Mouse (Mus musculus): Measurements from ENCODE around the gene Elmo2. TPM values are rescaled to one million over a fixed set of nuclear protein-coding genes. Genes with fewer than 3 reads are reported as not detected.

Gene Elmo2
- polyA plus RNA-seq (2015; fragmentation: Nextera tagmentation; extraction: Ambion mirVana) = 90.8 and 91.6 TPM in 2 replicates

DNA sequence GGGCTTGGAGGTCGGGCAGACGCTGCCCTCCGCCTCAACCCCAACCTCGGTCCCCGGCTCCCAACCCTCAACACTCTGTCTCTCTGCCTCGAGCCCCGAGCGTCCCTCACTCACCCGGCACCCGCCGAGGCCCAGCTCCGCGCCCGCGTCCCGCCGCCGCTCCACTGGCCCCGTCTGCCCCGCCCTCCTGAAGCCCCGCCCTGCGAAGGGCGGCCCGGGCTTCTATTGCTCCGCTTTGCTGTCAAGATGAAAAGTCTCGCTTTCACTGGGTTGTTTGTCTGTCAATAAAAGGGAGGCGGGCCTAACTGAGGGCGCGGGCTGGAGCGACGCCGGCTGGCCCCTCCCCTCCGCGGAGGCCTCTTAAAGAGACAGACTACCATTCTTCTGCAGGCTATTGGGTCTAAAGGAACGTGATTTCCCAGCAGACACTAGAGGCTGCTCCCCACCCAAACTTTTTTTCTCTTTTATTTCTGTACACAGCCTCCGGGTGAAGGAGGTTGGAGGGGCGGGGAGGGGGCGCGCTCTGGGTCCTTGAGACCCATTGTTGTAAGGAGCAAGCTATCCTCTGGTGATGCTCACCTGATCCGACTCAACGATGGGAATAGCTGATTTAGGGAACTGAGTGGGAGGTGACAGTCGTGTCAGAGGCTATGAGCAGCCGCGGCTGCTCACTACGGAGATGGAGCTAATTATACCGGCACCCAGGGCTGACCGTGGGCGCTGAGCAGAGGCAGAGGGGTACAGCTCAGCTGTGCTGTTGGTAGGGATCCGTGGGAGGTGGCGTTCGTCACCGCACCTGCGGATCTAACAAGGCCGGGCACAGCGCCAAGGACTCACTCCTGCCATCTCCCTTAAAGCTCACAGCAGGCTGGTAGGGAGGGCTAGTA, at the start of gene Elmo2:
TSS of gene Elmo2 (minus strand) at position 176 of the 887 bp plus-strand sequence.
- peak within 1 kb of the TSS; percentile 96 for H3K27ac ChIP-seq
- H3K36me3 ChIP-seq = no peaks in the 10 kb centered on the region
- peak within 1 kb of the TSS; percentile 97 for H3K9ac ChIP-seq
- WGBS = under 1% methylated on average over 53 of the region's 55 CpGs
- peaks cover 59% of the 10 kb centered on the region for H3K4me1 ChIP-seq (replicated peaks)
- H3K27me3 ChIP-seq = peaks cover 13% of the 10 kb centered on the region
- ATAC-seq (ENCODE audit: low FRiP score) = peak; percentile 98
- peak within 1 kb of the TSS; percentile 97 for H3K4me3 ChIP-seq
- H3K9me3 ChIP-seq = no peaks in the 10 kb centered on the region
- H3K4me2 ChIP-seq = peak within 1 kb of the TSS; percentile 97

DNA sequence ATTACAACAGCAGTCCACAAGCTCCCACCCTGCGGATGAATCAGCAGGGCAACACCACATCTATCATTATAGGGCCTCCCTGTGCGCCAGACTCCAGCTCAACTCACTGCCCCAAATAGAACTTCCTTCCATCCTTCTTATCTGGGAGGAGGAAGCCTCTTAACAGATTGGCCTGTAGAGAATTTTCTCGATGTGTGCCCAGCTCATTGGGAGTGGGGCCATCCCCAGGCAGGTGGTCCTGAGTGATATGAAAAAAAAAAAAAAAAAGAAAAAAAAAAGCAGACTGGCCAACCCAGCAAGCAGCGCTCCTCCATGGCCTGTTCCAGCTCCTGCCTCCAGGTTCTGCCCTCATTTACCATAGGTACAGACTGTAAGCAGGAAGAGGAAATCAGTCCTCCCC, 49.7 kb upstream of the Elmo2 start:
- no peak for ATAC-seq (ENCODE audit: low FRiP score)
- H3K27me3 ChIP-seq = no peaks in the 10 kb centered on the region
- no peak overlapping the region for H3K4me3 ChIP-seq
- H3K4me1 ChIP-seq (replicated peaks) = peaks cover 18% of the 10 kb centered on the region
- no peak overlapping the region for H3K4me2 ChIP-seq
- WGBS = 70% methylated on average over 4 of the region's 4 CpGs
- peaks cover 7% of the 10 kb centered on the region for H3K9me3 ChIP-seq
- H3K27ac ChIP-seq = no peak overlapping the region
- no peak overlapping the region; the same call in 1 of the 2 replicates for H3K9ac ChIP-seq
- peaks cover 65% of the 10 kb centered on the region for H3K36me3 ChIP-seq

DNA sequence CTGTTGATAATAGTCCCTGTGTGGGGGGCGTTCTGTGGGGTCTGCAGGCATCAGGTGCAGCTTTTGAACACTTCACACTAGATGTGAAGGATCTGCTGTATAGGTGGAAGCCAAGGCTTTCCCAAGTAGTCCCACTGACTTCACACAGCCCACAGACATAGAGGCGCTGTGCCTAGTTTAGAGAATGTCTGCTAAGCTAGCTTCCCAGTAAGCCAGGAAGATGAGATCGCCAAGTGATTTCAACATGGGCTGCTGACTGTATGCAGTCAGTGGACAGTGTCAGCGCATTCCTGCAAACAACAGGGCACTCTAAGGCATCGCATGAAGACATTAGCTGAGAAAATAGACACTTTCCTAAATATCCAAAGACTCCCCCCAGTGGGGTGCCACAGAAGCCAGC, 49.2 kb upstream of the Elmo2 start:
- WGBS = 76% methylated on average over 5 of the region's 5 CpGs
- Histone ChIP-seq H3K27ac (no peak overlapping the region), H3K4me1 (replicated peaks) (peaks cover 18% of the 10 kb centered on the region), H3K27me3 (no peaks in the 10 kb centered on the region), H3K36me3 (peaks cover 60% of the 10 kb centered on the region), H3K9ac (no peak overlapping the region; the same call in 1 of the 2 replicates), H3K4me3 (no peak overlapping the region), H3K4me2 (no peak overlapping the region), H3K9me3 (peaks cover 2% of the 10 kb centered on the region; the same call in 1 of the 2 replicates)
- ATAC-seq (ENCODE audit: low FRiP score) = no peak

DNA sequence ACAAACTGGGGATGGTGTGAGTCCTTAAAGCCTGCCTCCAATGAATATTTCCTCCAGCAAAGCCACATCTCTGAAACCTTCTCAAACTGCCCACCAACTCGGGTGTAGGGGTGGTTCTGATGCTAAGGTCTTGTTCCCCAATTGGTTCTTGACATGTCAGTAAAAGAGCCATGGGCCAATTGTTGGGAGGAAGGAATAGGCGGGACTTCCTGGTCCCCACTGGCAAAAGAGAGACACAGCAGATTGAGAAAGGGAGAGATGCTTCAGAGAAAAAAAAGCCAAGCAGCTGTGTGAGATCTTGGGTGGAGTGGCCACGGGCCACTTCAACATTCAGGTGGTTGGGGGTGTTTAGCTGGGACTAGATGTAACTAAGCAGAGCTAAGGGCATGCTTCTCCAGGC, 44.8 kb upstream of the Elmo2 start:
- H3K4me1 ChIP-seq (replicated peaks) = peaks cover 22% of the 10 kb centered on the region
- H3K4me2 ChIP-seq = peak overlapping the region; percentile 33; the same call in 1 of the 2 replicates
- H3K27ac ChIP-seq = no peak overlapping the region; the same call in 1 of the 2 replicates
- no peak overlapping the region for H3K4me3 ChIP-seq
- no peaks in the 10 kb centered on the region for H3K9me3 ChIP-seq
- 26% methylated on average over 3 of the region's 3 CpGs for WGBS
- peaks cover 19% of the 10 kb centered on the region for H3K36me3 ChIP-seq
- ATAC-seq (ENCODE audit: low FRiP score) = no peak
- H3K9ac ChIP-seq = no peak overlapping the region
- H3K27me3 ChIP-seq = no peaks in the 10 kb centered on the region

DNA sequence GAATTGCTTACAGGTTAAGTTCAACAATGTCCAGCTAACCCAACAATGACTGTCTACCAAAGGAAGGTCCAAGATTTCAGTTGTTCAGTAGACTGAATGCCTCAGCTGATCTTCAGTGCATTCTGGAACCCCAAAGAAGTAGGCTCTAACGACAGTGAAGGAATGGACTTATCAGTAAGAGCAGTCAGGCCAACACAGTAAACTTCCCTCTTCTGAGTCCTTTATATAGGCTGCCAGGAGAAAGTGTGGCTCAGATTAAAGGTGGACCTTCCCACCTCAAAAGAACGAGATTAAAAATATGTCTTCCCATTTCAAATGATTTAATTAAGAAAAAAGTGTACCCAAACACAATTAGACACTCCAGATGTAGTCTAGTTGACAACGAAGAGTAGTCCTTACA, 44.1 kb upstream of the Elmo2 start:
- no peak overlapping the region for H3K4me3 ChIP-seq
- H3K27me3 ChIP-seq = no peaks in the 10 kb centered on the region
- 83% methylated on average over 3 of the region's 3 CpGs for WGBS
- H3K27ac ChIP-seq = no peak overlapping the region
- peaks cover 12% of the 10 kb centered on the region for H3K36me3 ChIP-seq
- no peak overlapping the region for H3K9ac ChIP-seq
- no peak overlapping the region for H3K4me2 ChIP-seq
- ATAC-seq (ENCODE audit: low FRiP score) = no peak
- H3K9me3 ChIP-seq = no peaks in the 10 kb centered on the region
- H3K4me1 ChIP-seq (replicated peaks) = peaks cover 22% of the 10 kb centered on the region

DNA sequence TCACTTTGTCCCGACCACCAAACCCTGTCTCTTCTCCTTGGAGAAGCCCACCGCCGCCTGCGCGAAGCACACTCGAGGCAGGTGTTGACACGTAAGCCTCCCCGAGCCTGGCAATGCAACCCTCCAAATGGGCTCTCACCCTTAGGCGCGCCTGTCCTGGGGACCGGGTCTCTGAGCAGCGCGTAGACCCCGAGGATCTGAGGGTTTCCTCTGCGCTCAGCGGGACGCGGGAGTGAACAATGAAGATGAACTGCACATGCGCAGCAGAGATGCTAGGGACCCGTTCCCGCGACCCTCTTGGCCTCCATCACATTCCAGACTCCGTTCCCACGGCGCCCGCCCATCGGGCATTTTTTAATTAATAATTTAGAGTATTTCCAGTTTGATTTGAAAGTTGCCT, 42.2 kb upstream of the Elmo2 start, which contains the start of gene Zfp663:
TSS of gene Zfp663 (minus strand) at position 234 of the 400 bp plus-strand sequence.
- Histone ChIP-seq H3K4me2 (peak within 1 kb of the TSS; percentile 86), H3K4me1 (replicated peaks) (peaks cover 30% of the 10 kb centered on the region), H3K27me3 (0 out of 2 replicates have a peak, but pooled peaks cover 6% of the 10 kb centered on the region), H3K9me3 (no peaks in the 10 kb centered on the region), H3K9ac (peak within 1 kb of the TSS; percentile 77), H3K27ac (peak within 1 kb of the TSS; percentile 90), H3K4me3 (peak within 1 kb of the TSS; percentile 57), H3K36me3 (no peaks in the 10 kb centered on the region)
- peak; percentile 49; the same call in 1 of the 2 replicates for ATAC-seq (ENCODE audit: low FRiP score)
- WGBS = under 1% methylated on average over 27 of the region's 27 CpGs

DNA sequence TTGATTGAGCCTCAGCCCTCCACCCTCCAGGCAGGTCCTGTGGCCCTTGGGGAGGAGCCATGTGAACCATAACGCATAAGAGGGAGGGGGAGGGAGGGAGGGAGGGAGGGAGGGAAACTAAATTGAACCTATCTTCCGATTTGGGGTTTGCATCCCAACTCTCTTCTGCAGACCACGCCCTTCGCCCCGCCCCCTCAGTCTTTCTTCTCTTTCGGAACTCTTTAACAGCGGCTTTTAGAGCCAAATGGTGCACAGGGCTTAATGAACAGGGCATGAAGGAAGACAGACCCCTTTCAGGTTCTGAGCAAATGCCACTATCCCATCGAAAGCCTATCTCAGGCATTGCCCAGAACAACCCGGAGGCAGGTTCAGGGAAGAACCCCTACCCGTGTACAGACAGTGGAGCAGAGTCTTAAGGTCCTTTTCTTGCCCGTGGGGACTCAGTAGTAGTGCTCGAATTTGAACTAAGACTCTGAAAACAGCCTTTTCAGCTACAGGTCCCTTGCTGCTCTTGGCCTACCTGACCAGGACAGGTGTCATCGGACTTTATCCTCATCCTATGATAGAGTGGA, 41.7 kb upstream of the Elmo2 start:
- Histone ChIP-seq H3K9ac (peak overlapping the region; percentile 77), H3K4me3 (peak overlapping the region; percentile 57), H3K27ac (peak overlapping the region; percentile 90), H3K4me1 (replicated peaks) (peaks cover 28% of the 10 kb centered on the region), H3K4me2 (peak overlapping the region; percentile 86), H3K27me3 (0 out of 2 replicates have a peak, but pooled peaks cover 8% of the 10 kb centered on the region), H3K9me3 (no peaks in the 10 kb centered on the region), H3K36me3 (no peaks in the 10 kb centered on the region)
- ATAC-seq (ENCODE audit: low FRiP score) = 0 out of 2 replicates have a peak, but pooled peaks have one; percentile 34
- 2% methylated on average over 13 of the region's 13 CpGs for WGBS

DNA sequence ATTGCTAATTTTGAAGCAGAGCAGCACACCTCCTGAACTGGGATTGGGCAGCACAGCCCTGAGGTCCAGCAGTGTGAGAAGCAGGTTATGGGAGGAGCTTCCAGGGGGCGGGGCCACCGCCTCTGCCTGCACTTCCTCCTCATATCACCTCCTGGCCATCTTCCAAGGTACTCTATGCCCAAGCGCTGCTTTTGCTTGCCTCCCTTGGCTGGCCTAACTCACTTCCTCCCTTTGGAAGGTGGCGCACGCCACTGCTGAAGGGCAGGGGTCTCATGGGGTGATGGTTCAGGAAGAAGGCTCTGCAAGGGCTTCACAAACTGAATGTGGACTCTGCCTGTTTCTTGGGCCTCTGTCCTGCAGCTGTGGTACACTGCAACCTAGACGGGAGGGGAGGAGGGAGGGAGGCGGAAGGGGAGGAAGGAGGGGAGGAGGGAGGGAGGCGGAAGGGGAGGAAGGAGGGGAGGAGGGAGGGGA, 40.8 kb upstream of the Elmo2 start:
- Histone ChIP-seq H3K4me3 (0 out of 2 replicates have a peak overlapping the region, but pooled peaks have one; percentile 57), H3K9me3 (no peaks in the 10 kb centered on the region), H3K9ac (peak overlapping the region; percentile 31; the same call in 1 of the 2 replicates), H3K4me2 (peak overlapping the region; percentile 86), H3K27me3 (peaks cover 15% of the 10 kb centered on the region; the same call in 1 of the 2 replicates), H3K27ac (no peak overlapping the region), H3K4me1 (replicated peaks) (peaks cover 28% of the 10 kb centered on the region), H3K36me3 (no peaks in the 10 kb centered on the region)
- ATAC-seq (ENCODE audit: low FRiP score) = no peak
- WGBS = 7% methylated on average over 6 of the region's 8 CpGs

DNA sequence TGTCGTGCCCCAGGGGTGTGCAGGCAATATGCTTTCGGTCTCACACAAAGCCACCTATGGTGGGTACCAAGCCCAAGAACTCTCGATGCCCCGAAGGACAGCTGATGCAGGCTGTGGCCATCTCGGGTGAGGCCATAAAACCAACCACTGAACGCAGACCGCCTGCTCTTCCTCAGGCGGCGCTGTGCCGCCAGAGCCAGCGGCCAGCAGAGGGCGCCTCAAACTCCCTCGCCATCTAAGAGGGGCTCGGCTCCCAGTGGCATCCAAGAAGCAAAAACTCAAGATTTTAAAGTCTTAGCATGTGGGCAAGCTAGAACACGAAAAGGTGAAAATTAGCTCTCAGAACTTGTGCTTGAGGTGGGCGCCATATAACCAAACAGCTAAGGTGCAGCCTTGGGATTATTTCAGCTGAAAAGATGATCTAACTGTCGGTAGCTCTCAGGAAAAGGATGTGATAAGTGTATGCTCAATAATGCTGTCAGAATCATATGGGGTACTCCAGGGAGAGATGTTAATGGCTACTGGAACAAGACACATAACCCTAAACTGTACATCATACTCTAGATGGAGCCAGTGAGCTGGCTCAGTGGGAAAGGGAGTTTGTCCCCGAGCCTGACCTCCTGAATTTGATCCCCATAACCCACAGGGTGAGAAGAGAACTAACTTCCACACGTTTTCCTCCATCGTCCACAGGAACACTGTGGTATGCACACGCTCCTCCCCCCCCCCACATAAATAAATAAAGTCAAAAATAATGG, 38.2 kb upstream of the Elmo2 start:
- H3K4me2 ChIP-seq = peak overlapping the region; percentile 35; the same call in 1 of the 2 replicates
- no peak for ATAC-seq (ENCODE audit: low FRiP score)
- peaks cover 19% of the 10 kb centered on the region; the same call in 1 of the 2 replicates for H3K27me3 ChIP-seq
- peaks cover 2% of the 10 kb centered on the region; the same call in 1 of the 2 replicates for H3K36me3 ChIP-seq
- WGBS = 15% methylated on average over 21 of the region's 21 CpGs
- no peak overlapping the region for H3K27ac ChIP-seq
- H3K4me3 ChIP-seq = no peak overlapping the region
- peaks cover 28% of the 10 kb centered on the region for H3K4me1 ChIP-seq (replicated peaks)
- no peaks in the 10 kb centered on the region for H3K9me3 ChIP-seq
- H3K9ac ChIP-seq = no peak overlapping the region; the same call in 1 of the 2 replicates

DNA sequence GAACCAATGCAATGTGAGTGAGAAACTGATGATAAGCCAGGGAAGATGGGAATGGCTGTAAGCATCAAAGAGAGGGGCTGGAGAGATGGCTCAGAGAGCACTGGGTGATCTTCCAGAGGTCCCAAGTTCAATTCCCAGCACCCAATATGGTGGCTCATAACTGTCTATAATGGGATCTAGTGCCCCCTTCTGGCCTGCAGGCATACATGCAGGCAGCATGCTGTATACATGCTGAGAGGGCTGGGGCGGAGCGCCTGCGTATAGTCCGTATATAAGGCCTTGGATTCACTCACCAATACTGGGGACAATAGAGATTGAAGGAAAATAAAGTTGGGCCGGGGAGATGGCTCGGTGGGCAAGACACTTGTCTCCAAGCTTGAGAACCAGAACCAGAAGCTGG, 37.0 kb upstream of the Elmo2 start:
- no peak overlapping the region for H3K27ac ChIP-seq
- H3K4me2 ChIP-seq = no peak overlapping the region
- peaks cover 19% of the 10 kb centered on the region; the same call in 1 of the 2 replicates for H3K27me3 ChIP-seq
- peaks cover 6% of the 10 kb centered on the region; the same call in 1 of the 2 replicates for H3K36me3 ChIP-seq
- WGBS = 90% methylated on average over 6 of the region's 6 CpGs
- no peaks in the 10 kb centered on the region for H3K9me3 ChIP-seq
- H3K4me3 ChIP-seq = no peak overlapping the region
- no peak for ATAC-seq (ENCODE audit: low FRiP score)
- no peak overlapping the region for H3K9ac ChIP-seq
- peaks cover 23% of the 10 kb centered on the region for H3K4me1 ChIP-seq (replicated peaks)

DNA sequence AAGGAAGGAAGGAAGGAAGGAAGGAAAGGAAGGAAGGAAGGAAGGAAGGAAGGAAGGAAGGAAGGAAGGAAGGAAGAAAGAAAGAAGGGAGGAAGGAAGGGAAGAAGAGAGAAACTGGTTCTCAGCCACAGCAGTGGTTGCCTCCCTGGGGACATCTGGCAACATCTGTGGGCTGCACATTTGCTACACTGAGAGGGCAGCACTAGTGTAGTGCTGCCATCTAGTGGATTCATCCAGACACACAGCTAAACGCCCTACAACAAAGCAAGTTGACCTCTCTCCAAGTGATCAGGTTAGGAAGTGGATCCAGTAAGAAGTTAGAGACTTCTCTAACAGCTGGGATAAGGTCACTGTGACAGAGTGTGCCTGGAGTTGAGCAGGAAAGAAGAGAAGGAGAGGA, 34.6 kb upstream of the Elmo2 start:
- peaks cover 7% of the 10 kb centered on the region; the same call in 1 of the 2 replicates for H3K4me1 ChIP-seq (replicated peaks)
- H3K27me3 ChIP-seq = peaks cover 19% of the 10 kb centered on the region; the same call in 1 of the 2 replicates
- H3K36me3 ChIP-seq = peaks cover 8% of the 10 kb centered on the region
- no peak overlapping the region for H3K4me2 ChIP-seq
- H3K4me3 ChIP-seq = no peak overlapping the region
- WGBS = 0% methylated on average over 1 of the region's 1 CpGs
- H3K9me3 ChIP-seq = no peaks in the 10 kb centered on the region
- no peak for ATAC-seq (ENCODE audit: low FRiP score)
- H3K27ac ChIP-seq = no peak overlapping the region
- H3K9ac ChIP-seq = no peak overlapping the region

All from hindbrain, embryonic 13.5 days (tissue).